In genomic region chr7:45169495-45169894, GRCm38 (mm10) we compare ENCODE assay signal across 18 mouse cellular contexts. TPM values are rescaled to one million over a fixed set of nuclear protein-coding genes. Genes with fewer than 3 reads are reported as not detected.
DNase-seq lines count a peak whose midpoint lies in the region; ATAC-seq and TF ChIP-seq lines count a peak whose summit lies in the region.
"Had no signal": no experiment of that assay in that cellular context is flagged by ENCODE, and none has a peak within 500 bp of the region (broad histone marks: within the 10 kb centered on the region; RNA-seq: fewer than 3 reads in every experiment).

No protein-coding gene starts in this region.

- no peak overlapping the region for H3K4me2 ChIP-seq in intestine, embryonic 15.5 days (replicated peaks)
- no peak overlapping the region for H3K4me2 ChIP-seq in hindbrain, postnatal 0 days (ENCODE audit: low read depth, low read length)
- H3K4me2 ChIP-seq: liver, embryonic 11.5 days had no signal

- peaks cover 16% of the 10 kb centered on the region for H3K36me3 ChIP-seq in heart, embryonic 10.5 days
- H3K36me3 ChIP-seq in intestine, embryonic 15.5 days, result no peaks in the 10 kb centered on the region
- H3K36me3 ChIP-seq in hindbrain, postnatal 0 days (ENCODE audit: insufficient read depth, low read length), result no peaks in the 10 kb centered on the region
- H3K36me3 ChIP-seq: midbrain, embryonic 10.5 days had no signal

- H3K9me3 ChIP-seq in heart, embryonic 10.5 days, result peaks cover 27% of the 10 kb centered on the region
- peaks cover 5% of the 10 kb centered on the region; the same call in 1 of the 2 replicates for H3K9me3 ChIP-seq in intestine, embryonic 15.5 days
- H3K9me3 ChIP-seq in hindbrain, postnatal 0 days (ENCODE audit: low read length), result no peaks in the 10 kb centered on the region

- H3K4me1 ChIP-seq in heart, embryonic 10.5 days, result peaks cover 19% of the 10 kb centered on the region
- H3K4me1 ChIP-seq in intestine, embryonic 15.5 days (replicated peaks), result no peaks in the 10 kb centered on the region
- peaks cover 9% of the 10 kb centered on the region; the same call in 1 of the 2 replicates for H3K4me1 ChIP-seq in hindbrain, postnatal 0 days (ENCODE audit: insufficient read depth, low read length)

- H3K9ac ChIP-seq in intestine, embryonic 15.5 days, result no peak overlapping the region
- no peak overlapping the region for H3K9ac ChIP-seq in hindbrain, postnatal 0 days (replicated peaks; ENCODE audit: low read length)

- peaks cover 97% of the 10 kb centered on the region for H3K27me3 ChIP-seq in heart, embryonic 10.5 days (ENCODE audit: insufficient read depth, poor library complexity, severe bottlenecking)
- peaks cover 82% of the 10 kb centered on the region for H3K27me3 ChIP-seq in intestine, embryonic 15.5 days (replicated peaks)
- H3K27me3 ChIP-seq in hindbrain, postnatal 0 days (ENCODE audit: insufficient read depth, low read length), result peaks cover 49% of the 10 kb centered on the region

- no peak for TF ChIP-seq CTCF in hindbrain, postnatal 0 days (IDR thresholded peaks at IDR 0.05; ENCODE audit: low read depth)

- peak overlapping the region; percentile 27; the same call in 1 of the 2 replicates for H3K4me3 ChIP-seq in heart, embryonic 10.5 days
- H3K4me3 ChIP-seq in intestine, embryonic 15.5 days (replicated peaks), result no peak overlapping the region
- no peak overlapping the region for H3K4me3 ChIP-seq in hindbrain, postnatal 0 days (ENCODE audit: low read length)
- H3K4me3 ChIP-seq: heart, adult 2 months had no signal

- DNase-seq in heart, embryonic 10.5 days (ENCODE audit: low spot score), result no peak
- no peak for DNase-seq in heart, adult 11 months
- peak; percentile 61 for DNase-seq in thymus, postnatal 4 days
- no peak for DNase-seq in thymus, postnatal 0 days (ENCODE audit: low spot score)
- DNase-seq in hindbrain, postnatal 0 days (ENCODE audit: low spot score), result no peak
- DNase-seq: heart, adult 2 months; heart, postnatal 36 days; kidney, postnatal 10 days had no signal

- 0 out of 2 replicates have a peak, but pooled peaks have one; percentile 38 for ATAC-seq in erythroblast, adult 5-6 weeks (replicated peaks; ENCODE audit: low FRiP score, poor library complexity, severe bottlenecking)
- no peak for ATAC-seq in intestine, embryonic 15.5 days
- no peak for ATAC-seq in hindbrain, postnatal 0 days
- ATAC-seq in granulocyte monocyte progenitor cell, adult 5-6 weeks (replicated peaks; ENCODE audit: poor library complexity, severe bottlenecking), result no peak
- ATAC-seq: inflammation-experienced regulatory T-cells, adult 6 months had no signal

- no peak overlapping the region for H3K27ac ChIP-seq in heart, embryonic 10.5 days
- no peak overlapping the region for H3K27ac ChIP-seq in intestine, embryonic 15.5 days
- no peak overlapping the region for H3K27ac ChIP-seq in hindbrain, postnatal 0 days
- H3K27ac ChIP-seq: heart, adult 2 months; midbrain, embryonic 10.5 days had no signal

- WGBS in heart, embryonic 10.5 days, result 86% methylated on average over 3 of the region's 3 CpGs
- 91% methylated on average over 3 of the region's 3 CpGs for WGBS in intestine, embryonic 15.5 days
- 86% methylated on average over 3 of the region's 3 CpGs for WGBS in hindbrain, postnatal 0 days

RNA-seq across cellular contexts. Expression of gene Slc17a7, which starts 5.7 kb away (rescaled TPM):
- 0.76 and 1.4 TPM in 2 replicates for polyA plus RNA-seq in heart, embryonic 10.5 days (2016; fragmentation: Nextera tagmentation; extraction: Ambion mirVana)
- polyA plus RNA-seq in thymus, postnatal 0 days (2015; fragmentation: Nextera tagmentation; extraction: Ambion mirVana), result 0.06 TPM in 1 of 2 replicates, not detected in the other
- total RNA-seq in erythroblast, adult 5-6 weeks (2015; ENCODE audit: low replicate concordance), result not detected in 2 replicates
- 0.28 TPM in 1 of 2 replicates, not detected in the other for total RNA-seq in erythroblast, adult 5-6 weeks (2017; ENCODE audit: low replicate concordance)
- 0.13 and 0.15 TPM in 2 replicates for polyA plus RNA-seq in intestine, embryonic 15.5 days (2015; fragmentation: Nextera tagmentation; extraction: Ambion mirVana)
- total RNA-seq in hindbrain, postnatal 0 days (2014; rRNA removed), result 9.8 and 13.5 TPM in 2 replicates
- polyA plus RNA-seq in hindbrain, postnatal 0 days (2015; fragmentation: Nextera tagmentation; extraction: Ambion mirVana), result 4.2 and 4.6 TPM in 2 replicates
- 0.17 TPM in 1 of 2 replicates, not detected in the other for total RNA-seq in granulocyte monocyte progenitor cell, adult 5-6 weeks (2014; fragmentation: Nextera tagmentation)
- total RNA-seq in granulocyte monocyte progenitor cell, adult 5-6 weeks (2017), result not detected in 2 replicates

RNA-seq across cellular contexts. Expression of gene Gfy, which starts 9.9 kb away (rescaled TPM):
- polyA plus RNA-seq in heart, embryonic 10.5 days (2016; fragmentation: Nextera tagmentation; extraction: Ambion mirVana), result not detected in 2 replicates
- polyA plus RNA-seq in thymus, postnatal 0 days (2015; fragmentation: Nextera tagmentation; extraction: Ambion mirVana), result not detected in 2 replicates
- total RNA-seq in erythroblast, adult 5-6 weeks (2015; ENCODE audit: low replicate concordance), result not detected in 2 replicates
- total RNA-seq in erythroblast, adult 5-6 weeks (2017; ENCODE audit: low replicate concordance), result not detected in 2 replicates
- not detected in 2 replicates for polyA plus RNA-seq in intestine, embryonic 15.5 days (2015; fragmentation: Nextera tagmentation; extraction: Ambion mirVana)
- total RNA-seq in hindbrain, postnatal 0 days (2014; rRNA removed), result 0.36 TPM in 1 of 2 replicates, not detected in the other
- not detected in 2 replicates for polyA plus RNA-seq in hindbrain, postnatal 0 days (2015; fragmentation: Nextera tagmentation; extraction: Ambion mirVana)
- not detected in 2 replicates for total RNA-seq in granulocyte monocyte progenitor cell, adult 5-6 weeks (2014; fragmentation: Nextera tagmentation)
- total RNA-seq in granulocyte monocyte progenitor cell, adult 5-6 weeks (2017), result not detected in 2 replicates
- total RNA-seq: heart, adult 2 months; heart, postnatal 36 days; MEL had no signal
- polyA plus RNA-seq: C2C12; heart, adult 2 months; inflammation-experienced regulatory T-cells, adult 6 months; liver, embryonic 11.5 days; lung, embryonic 16.5 days; midbrain, embryonic 10.5 days; neural tube, embryonic 11.5 days had no signal

RNA-seq across cellular contexts. Expression of gene Pth2, which starts 11.3 kb away (rescaled TPM):
- 0.41 TPM in 1 of 2 replicates, not detected in the other for polyA plus RNA-seq in heart, embryonic 10.5 days (2016; fragmentation: Nextera tagmentation; extraction: Ambion mirVana)
- polyA plus RNA-seq in thymus, postnatal 0 days (2015; fragmentation: Nextera tagmentation; extraction: Ambion mirVana), result not detected in 2 replicates
- not detected in 2 replicates for total RNA-seq in erythroblast, adult 5-6 weeks (2015; ENCODE audit: low replicate concordance)
- not detected in 2 replicates for total RNA-seq in erythroblast, adult 5-6 weeks (2017; ENCODE audit: low replicate concordance)
- polyA plus RNA-seq in intestine, embryonic 15.5 days (2015; fragmentation: Nextera tagmentation; extraction: Ambion mirVana), result not detected in 2 replicates
- total RNA-seq in hindbrain, postnatal 0 days (2014; rRNA removed), result not detected in 2 replicates
- 1.1 and 2.1 TPM in 2 replicates for polyA plus RNA-seq in hindbrain, postnatal 0 days (2015; fragmentation: Nextera tagmentation; extraction: Ambion mirVana)
- not detected in 2 replicates for total RNA-seq in granulocyte monocyte progenitor cell, adult 5-6 weeks (2014; fragmentation: Nextera tagmentation)
- total RNA-seq in granulocyte monocyte progenitor cell, adult 5-6 weeks (2017), result not detected in 2 replicates
- total RNA-seq: heart, adult 2 months; heart, postnatal 36 days; MEL had no signal
- polyA plus RNA-seq: C2C12; heart, adult 2 months; inflammation-experienced regulatory T-cells, adult 6 months; liver, embryonic 11.5 days; lung, embryonic 16.5 days; midbrain, embryonic 10.5 days; neural tube, embryonic 11.5 days had no signal

RNA-seq across cellular contexts. Expression of gene Aldh16a1, which starts 15.1 kb away (rescaled TPM):
- polyA plus RNA-seq in heart, embryonic 10.5 days (2016; fragmentation: Nextera tagmentation; extraction: Ambion mirVana), result 45.2 and 45.7 TPM in 2 replicates
- polyA plus RNA-seq in thymus, postnatal 0 days (2015; fragmentation: Nextera tagmentation; extraction: Ambion mirVana), result 41.6 and 43.3 TPM in 2 replicates
- total RNA-seq in erythroblast, adult 5-6 weeks (2015; ENCODE audit: low replicate concordance), result 10.2 and 12.7 TPM in 2 replicates
- total RNA-seq in erythroblast, adult 5-6 weeks (2017; ENCODE audit: low replicate concordance), result 6.3 and 10.3 TPM in 2 replicates
- polyA plus RNA-seq in intestine, embryonic 15.5 days (2015; fragmentation: Nextera tagmentation; extraction: Ambion mirVana), result 79.0 and 87.3 TPM in 2 replicates
- total RNA-seq in hindbrain, postnatal 0 days (2014; rRNA removed), result 30.5 and 30.9 TPM in 2 replicates
- 19.0 and 20.6 TPM in 2 replicates for polyA plus RNA-seq in hindbrain, postnatal 0 days (2015; fragmentation: Nextera tagmentation; extraction: Ambion mirVana)
- 53.4 and 59.8 TPM in 2 replicates for total RNA-seq in granulocyte monocyte progenitor cell, adult 5-6 weeks (2014; fragmentation: Nextera tagmentation)
- total RNA-seq in granulocyte monocyte progenitor cell, adult 5-6 weeks (2017), result 31.2 and 42.5 TPM in 2 replicates

RNA-seq across cellular contexts. Expression of gene Pih1d1, which starts 15.4 kb away (rescaled TPM):
- polyA plus RNA-seq in heart, embryonic 10.5 days (2016; fragmentation: Nextera tagmentation; extraction: Ambion mirVana), result 97.8 and 102 TPM in 2 replicates
- 88.2 and 93.1 TPM in 2 replicates for polyA plus RNA-seq in thymus, postnatal 0 days (2015; fragmentation: Nextera tagmentation; extraction: Ambion mirVana)
- 33.4 and 59.6 TPM in 2 replicates for total RNA-seq in erythroblast, adult 5-6 weeks (2015; ENCODE audit: low replicate concordance)
- total RNA-seq in erythroblast, adult 5-6 weeks (2017; ENCODE audit: low replicate concordance), result 2.7 and 15.8 TPM in 2 replicates
- polyA plus RNA-seq in intestine, embryonic 15.5 days (2015; fragmentation: Nextera tagmentation; extraction: Ambion mirVana), result 94.1 and 98.9 TPM in 2 replicates
- 119 and 124 TPM in 2 replicates for total RNA-seq in hindbrain, postnatal 0 days (2014; rRNA removed)
- 79.3 and 80.5 TPM in 2 replicates for polyA plus RNA-seq in hindbrain, postnatal 0 days (2015; fragmentation: Nextera tagmentation; extraction: Ambion mirVana)
- total RNA-seq in granulocyte monocyte progenitor cell, adult 5-6 weeks (2014; fragmentation: Nextera tagmentation), result 74.2 and 91.6 TPM in 2 replicates
- 48.8 and 58.4 TPM in 2 replicates for total RNA-seq in granulocyte monocyte progenitor cell, adult 5-6 weeks (2017)
